Mouse (Mus musculus) heart, postnatal 0 days (tissue): ENCODE results near the gene Cntrl. TPM values are rescaled to one million over a fixed set of nuclear protein-coding genes. Genes with fewer than 3 reads are reported as not detected.

Experiments
- ATAC-seq: fragments of 200-750 bp; cut with Nextera tagmentation; 2 replicates; pipeline ENCODE4 v1.8.0; 2017; ENCODE audit warnings: low read depth, moderate number of reproducible peaks, moderate library complexity; ENCODE audit not compliant: insufficient read depth
- DNase-seq: peaks from one replicate; pipeline ENCODE4 v3.0.0-alpha.2; 2016; ENCODE audit warnings: low spot score
- H3K27ac ChIP-seq: fragments of 300-500 bp; sonication (generic); 2 replicates; pipeline ENCODE4 v1.5.1; 2014; ENCODE audit warnings: low read depth, mild to moderate bottlenecking
- H3K27me3 ChIP-seq: fragments of 300-500 bp; sonication (generic); 2 replicates; pipeline ENCODE4 v1.6.1; 2014; ENCODE audit warnings: low read length, mixed read lengths; ENCODE audit not compliant: control insufficient read depth, insufficient read depth
- H3K36me3 ChIP-seq: fragments of 300-500 bp; sonication (generic); replicated peaks from 2 replicates; pipeline ENCODE4 v1.6.1; 2014; ENCODE audit warnings: low read length, mixed read lengths; ENCODE audit not compliant: control insufficient read depth, insufficient read depth
- H3K4me1 ChIP-seq: fragments of 300-500 bp; sonication (generic); 2 replicates; pipeline ENCODE4 v1.6.1; 2014; ENCODE audit warnings: antibody characterized with exemption; ENCODE audit not compliant: control insufficient read depth, insufficient read depth
- H3K4me2 ChIP-seq: fragments of 300-500 bp; sonication (generic); 2 replicates; pipeline ENCODE4 v1.6.1; 2014; ENCODE audit warnings: low read depth, mild to moderate bottlenecking, low read length, moderate library complexity
- H3K4me3 ChIP-seq: fragments of 300-500 bp; sonication (generic); 2 replicates; pipeline ENCODE4 v1.5.1; 2014; ENCODE audit warnings: low read depth, low read length
- H3K9ac ChIP-seq: fragments of 300-500 bp; sonication (generic); replicated peaks from 2 replicates; pipeline ENCODE4 v1.6.1; 2014; ENCODE audit warnings: low read depth, low read length, mixed read lengths
- H3K9me3 ChIP-seq: fragments of 300-500 bp; sonication (generic); replicated peaks from 2 replicates; pipeline ENCODE4 v1.6.1; 2016; ENCODE audit warnings: low read length; ENCODE audit not compliant: control insufficient read depth
- CTCF ChIP-seq: IDR thresholded peaks from 2 replicates; pipeline ENCODE4 v1.5.1; 2016; ENCODE audit warnings: antibody characterized with exemption, control low read depth, low read depth
- EP300 ChIP-seq: IDR thresholded peaks from 2 replicates; pipeline ENCODE4 v1.6.1; 2016; ENCODE audit warnings: antibody characterized with exemption, low read depth
- WGBS: fragments of 180-500 bp; shearing (Covaris S2); extraction: QIAGEN DNeasy Blood & Tissue Kit; methylation state at CpG from one replicate; pipeline ENCODE4 v1.1.7; 2014; 5-methylcytosine and 5-hydroxymethylcytosine counted together
- polyA plus RNA-seq: library from polyadenylated mRNA; unstranded; fragments of >200 nt; fragmentation: Nextera tagmentation; extraction: Ambion mirVana; gene quantifications from 2 replicates; pipeline ENCODE4 v1.2.1, GENCODE M21; 2015
- total RNA-seq: library from RNA; depleted of rRNA; stranded (reverse); fragments of >200 nt; gene quantifications from 2 replicates; pipeline ENCODE4 v1.2.3, GENCODE M21; 2014; ENCODE audit warnings: low replicate concordance

Gene Cntrl
- total and polyA plus RNA-seq, 2 experiments from 2014 or later = 5.8 to 8.6 TPM

DNA sequence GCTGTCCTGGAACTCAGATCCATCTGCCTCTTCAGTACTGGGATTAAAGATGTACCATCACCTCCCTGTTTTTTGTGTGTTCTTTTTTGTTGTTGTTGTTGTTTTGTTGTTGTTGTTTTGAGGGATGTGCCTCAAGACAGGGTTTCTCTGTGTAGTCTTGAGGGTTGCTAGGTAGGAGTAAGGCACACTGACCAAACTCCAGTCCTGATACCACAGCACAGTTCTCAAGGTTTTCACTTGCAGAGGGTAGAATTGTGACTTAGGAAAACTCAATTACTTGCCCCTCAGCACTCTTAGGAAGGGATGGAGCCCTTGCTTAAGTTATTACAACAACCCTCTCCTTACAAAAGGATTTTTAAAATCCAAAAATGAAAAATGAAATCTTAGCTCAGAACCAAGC is 22.2 kb downstream of the Cntrl start:
- TF ChIP-seq CTCF = no peak
- no peak for TF ChIP-seq EP300
- ATAC-seq (no peak), DNase-seq (no peak)
- Histone ChIP-seq H3K27me3 (no peaks in the 10 kb centered on the region), H3K9me3 (no peaks in the 10 kb centered on the region), H3K36me3 (peaks cover 27% of the 10 kb centered on the region), H3K4me1 (peaks cover 7% of the 10 kb centered on the region; the same call in 1 of the 2 replicates), H3K4me3 (peak overlapping the region; percentile 61), H3K4me2 (peak overlapping the region; percentile 84), H3K9ac (peak overlapping the region; percentile 55; the same call in 1 of the 2 replicates), H3K27ac (peak overlapping the region; percentile 90)

- H3K27ac ChIP-seq = peak overlapping the region; percentile 90
- TF ChIP-seq EP300 = no peak
- no peak for TF ChIP-seq CTCF
- WGBS = under 1% methylated on average over 21 of the region's 21 CpGs
- H3K36me3 ChIP-seq = peaks cover 31% of the 10 kb centered on the region
- peak overlapping the region; percentile 84 for H3K4me2 ChIP-seq
- H3K4me1 ChIP-seq = peaks cover 7% of the 10 kb centered on the region; the same call in 1 of the 2 replicates
- H3K27me3 ChIP-seq = no peaks in the 10 kb centered on the region
- no peaks in the 10 kb centered on the region for H3K9me3 ChIP-seq
- ATAC-seq (peak; percentile 99), DNase-seq (peak; percentile 95)
- peak overlapping the region; percentile 55 for H3K9ac ChIP-seq
- peak overlapping the region; percentile 61 for H3K4me3 ChIP-seq
Observed at GRCm38 (mm10) chr2:35131991-35132661, 22.8 kb downstream of the Cntrl start.

- DNase-seq (no peak), ATAC-seq (no peak)
- H3K36me3 ChIP-seq = peaks cover 32% of the 10 kb centered on the region
- peak overlapping the region; percentile 90 for H3K27ac ChIP-seq
- TF ChIP-seq EP300 (no peak), CTCF (no peak)
- H3K27me3 ChIP-seq = no peaks in the 10 kb centered on the region
- H3K9ac ChIP-seq = peak overlapping the region; percentile 55
- 4% methylated on average over 5 of the region's 5 CpGs for WGBS
- H3K4me3 ChIP-seq = peak overlapping the region; percentile 61
- no peaks in the 10 kb centered on the region for H3K9me3 ChIP-seq
- peaks cover 7% of the 10 kb centered on the region; the same call in 1 of the 2 replicates for H3K4me1 ChIP-seq
- peak overlapping the region; percentile 84 for H3K4me2 ChIP-seq
Observed at GRCm38 (mm10) chr2:35132662-35133055, 23.4 kb downstream of the Cntrl start.

GRCm38 (mm10) chr2:35133891-35134290 is 24.6 kb downstream of the Cntrl start:
- no peak for TF ChIP-seq EP300
- H3K36me3 ChIP-seq = peaks cover 38% of the 10 kb centered on the region
- DNase-seq (no peak), ATAC-seq (no peak)
- H3K9ac ChIP-seq = no peak overlapping the region
- no peaks in the 10 kb centered on the region for H3K27me3 ChIP-seq
- H3K4me2 ChIP-seq = no peak overlapping the region
- H3K27ac ChIP-seq = no peak overlapping the region
- WGBS = 80% methylated on average over 5 of the region's 5 CpGs
- H3K4me1 ChIP-seq = peaks cover 7% of the 10 kb centered on the region; the same call in 1 of the 2 replicates
- H3K4me3 ChIP-seq = no peak overlapping the region
- no peaks in the 10 kb centered on the region for H3K9me3 ChIP-seq

DNA sequence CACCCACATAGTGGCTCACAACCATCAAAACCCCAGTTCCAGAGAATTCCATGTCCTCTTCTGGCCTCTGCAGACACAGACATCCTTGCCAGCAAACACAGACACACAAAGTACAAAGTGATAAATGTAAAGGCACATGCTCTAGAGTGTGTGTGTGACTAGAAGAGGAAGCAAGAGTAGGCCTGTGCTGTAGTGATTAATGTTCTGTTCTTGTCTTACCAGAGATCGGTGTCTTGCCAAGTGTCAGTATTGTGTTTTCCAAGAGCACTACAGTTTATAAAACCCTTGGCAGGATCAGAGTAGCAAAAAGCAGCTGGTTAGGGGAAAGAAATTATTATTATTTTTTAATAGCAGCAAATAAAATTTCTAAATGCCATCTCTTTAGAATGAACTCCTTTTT is 29.3 kb downstream of the Cntrl start:
- TF ChIP-seq EP300 (no peak), CTCF (no peak)
- Histone ChIP-seq H3K4me2 (no peak overlapping the region), H3K36me3 (peaks cover 78% of the 10 kb centered on the region), H3K9me3 (no peaks in the 10 kb centered on the region), H3K4me1 (no peaks in the 10 kb centered on the region), H3K4me3 (no peak overlapping the region), H3K27ac (no peak overlapping the region), H3K9ac (no peak overlapping the region), H3K27me3 (no peaks in the 10 kb centered on the region)
- no peak for DNase-seq
- WGBS = 76% methylated on average over 1 of the region's 1 CpGs
- ATAC-seq = no peak

DNA sequence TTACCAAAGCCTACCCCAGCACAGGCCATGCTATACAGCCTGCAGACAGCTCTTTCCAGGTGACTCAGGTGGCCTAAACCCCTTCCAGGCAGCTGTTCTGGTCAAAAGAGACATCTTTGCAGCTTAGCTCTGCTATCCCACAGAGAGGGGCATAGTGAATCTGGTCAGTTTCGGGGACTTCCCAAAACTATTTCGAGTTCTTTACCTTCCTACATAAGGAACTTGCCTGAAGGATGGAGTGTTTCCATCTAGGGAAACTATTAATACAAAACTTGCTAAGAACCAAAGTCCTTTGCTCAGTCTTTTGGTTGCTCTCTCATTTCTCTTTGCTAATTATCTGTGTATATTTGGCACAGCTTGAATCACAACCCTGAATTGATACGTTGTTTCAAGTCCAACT is 32.4 kb downstream of the Cntrl start:
- no peaks in the 10 kb centered on the region for H3K9me3 ChIP-seq
- H3K27me3 ChIP-seq = no peaks in the 10 kb centered on the region
- no peak overlapping the region for H3K9ac ChIP-seq
- no peaks in the 10 kb centered on the region for H3K4me1 ChIP-seq
- no peak overlapping the region for H3K27ac ChIP-seq
- no peak for TF ChIP-seq EP300
- no peak for TF ChIP-seq CTCF
- ATAC-seq = no peak
- H3K4me3 ChIP-seq = no peak overlapping the region
- no peak for DNase-seq
- H3K36me3 ChIP-seq = peaks cover 91% of the 10 kb centered on the region
- H3K4me2 ChIP-seq = no peak overlapping the region
- WGBS = 90% methylated on average over 3 of the region's 3 CpGs
